Mouse (Mus musculus): ENCODE measurements around the gene Fam126b.

GRCm38 (mm10) chr1:58610166-58610565 lies 24.0 kb upstream of the Fam126b start:
- no peak for TF ChIP-seq TCF12 (IDR thresholded peaks at IDR 0.05; ENCODE audit: low read depth, low read length)
- no peak for TF ChIP-seq CTCF (IDR thresholded peaks at IDR 0.05 in 2 of 3, conservative IDR thresholded peaks at IDR 0.05 in 1 of 3; ENCODE audit: control insufficient read depth in 1 of 3, insufficient read depth in 1 of 3, low read depth in 2 of 3, low read length in 3 of 3, poor library complexity in 1 of 3, severe bottlenecking in 1 of 3)
- no peak for TF ChIP-seq CHD2 (IDR thresholded peaks at IDR 0.05; ENCODE audit: low read length)
- TF ChIP-seq SIN3A (IDR thresholded peaks at IDR 0.05; ENCODE audit: low read length) = no peak
- TF ChIP-seq GATA1 (IDR thresholded peaks at IDR 0.05; ENCODE audit: low read depth, low read length) = no peak
- TF ChIP-seq MAX (IDR thresholded peaks at IDR 0.05; ENCODE audit: low read length) = no peak
- TF ChIP-seq POLR2A (IDR thresholded peaks at IDR 0.05; ENCODE audit: control insufficient read depth in 1 of 2, insufficient read depth in 1 of 2, low read depth in 1 of 2, low read length in 2 of 2, poor library complexity in 1 of 2) = no peak
- TF ChIP-seq MYC (IDR thresholded peaks at IDR 0.05; ENCODE audit: low read depth, low read length) = no peak
- no peak for TF ChIP-seq ZC3H11A (IDR thresholded peaks at IDR 0.05; ENCODE audit: low read depth, low read length)
- TF ChIP-seq MXI1 (IDR thresholded peaks at IDR 0.05; ENCODE audit: low read depth, low read length) = no peak
- no peak for TF ChIP-seq USF1 (IDR thresholded peaks at IDR 0.05; ENCODE audit: low read depth, low read length)

Data from MEL (cell line).